Mouse (Mus musculus) cortical plate, adult 2 months (tissue): Measurements from ENCODE around the gene Ap4m1.
A peak's percentile ranks its signal among the peaks of the same experiment; 100 is the strongest.

Experiments
- CTCF ChIP-seq: fragments of 200-500 bp; IDR thresholded peaks from 2 replicates; pipeline ENCODE4 v1.5.1; 2011; ENCODE audit warnings: mild to moderate bottlenecking, control low read depth, low read length; ENCODE audit not compliant: insufficient read depth; ENCODE audit errors: extremely low read depth
- POLR2A ChIP-seq: fragments of 200-500 bp; IDR thresholded peaks from 2 replicates; pipeline ENCODE4 v1.6.1; 2011; ENCODE audit warnings: mild to moderate bottlenecking, low read length, control low read depth; ENCODE audit not compliant: insufficient read depth; ENCODE audit errors: extremely low read depth

GRCm38 (mm10) chr5:138228026-138228425 lies 56.2 kb downstream of the Ap4m1 start:
- no peak for TF ChIP-seq POLR2A
- peak; percentile 22; the same call in 1 of the 2 replicates for TF ChIP-seq CTCF
